ENCODE assay signal across 8 mouse cellular contexts in the genomic region with DNA sequence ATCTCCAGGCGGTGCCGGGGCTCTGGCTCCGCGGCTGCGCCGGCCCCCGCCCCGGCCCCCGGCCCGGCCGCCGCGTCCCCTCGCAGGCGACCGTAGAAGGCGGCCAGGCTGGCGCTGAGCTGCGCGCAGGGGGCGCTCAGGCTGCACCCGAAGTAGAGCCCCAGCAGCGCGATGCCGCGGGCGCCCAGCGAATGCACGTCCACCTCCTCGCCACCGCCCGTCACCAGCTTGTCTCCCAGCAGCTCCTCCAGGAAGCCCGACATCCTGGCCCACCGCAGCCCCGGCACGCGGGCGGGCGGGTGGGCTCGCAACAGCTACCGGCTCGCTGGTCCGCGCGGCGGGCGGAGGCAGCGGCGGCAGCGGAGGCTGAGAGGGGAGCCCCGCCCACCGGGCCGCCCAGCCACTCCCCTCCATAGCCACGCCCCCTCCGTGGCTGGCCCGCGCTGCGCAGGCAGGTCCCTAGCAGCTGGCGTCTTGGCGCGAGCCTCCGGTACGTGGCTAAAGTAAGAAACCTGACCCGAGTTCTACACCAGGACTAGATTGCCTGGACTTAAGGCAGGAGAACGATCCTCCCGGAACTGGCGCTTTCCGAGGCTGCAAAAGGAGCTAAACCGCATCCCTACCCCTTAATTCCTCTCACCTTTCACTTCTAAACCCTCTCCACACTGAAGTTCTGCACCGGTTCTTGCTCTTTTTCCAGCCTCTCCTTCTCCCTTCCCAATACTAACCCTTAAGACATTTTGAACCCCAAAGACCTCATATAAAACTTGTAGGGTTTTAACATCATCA. TPM values are rescaled to one million over a fixed set of nuclear protein-coding genes. Genes with fewer than 3 reads are reported as not detected.
DNase-seq lines count a peak whose midpoint lies in the region; ATAC-seq and TF ChIP-seq lines count a peak whose summit lies in the region.

A gene (minus strand): TSS at position 343 of the 789 bp plus-strand sequence.

- peak within 1 kb of the TSS; percentile 91 for H3K27ac ChIP-seq in hindbrain, embryonic 13.5 days
- peak within 1 kb of the TSS; percentile 57; the same call in 1 of the 2 replicates for H3K27ac ChIP-seq in left cerebral cortex, adult 2 months

- no peaks in the 10 kb centered on the region for H3K36me3 ChIP-seq in hindbrain, embryonic 13.5 days

- whole genome bisulfite sequencing in hindbrain, embryonic 13.5 days = under 1% methylated on average over 55 of the region's 70 CpGs

- H3K27me3 ChIP-seq in hindbrain, embryonic 13.5 days = peaks cover 2% of the 10 kb centered on the region

- ATAC-seq in hindbrain, embryonic 13.5 days (ENCODE audit: low FRiP score) = peak; percentile 90
- ATAC-seq in megakaryocyte, adult 5-6 weeks (ENCODE audit: poor library complexity, severe bottlenecking) = peak; percentile 94

- peak; percentile 86 for DNase-seq in R1 (ENCODE audit: low read depth, low spot score)
- DNase-seq in cerebellum, postnatal 10 days = peak; percentile 95 to 97
- DNase-seq in frontal cortex, postnatal 25 days (ENCODE audit: low spot score in 2 of 2) = peak; percentile 58 to 73
- peak; percentile 83 to 87 for DNase-seq in left cerebral cortex, adult 2 months (ENCODE audit: extremely low spot score in 1 of 2, low spot score in 2 of 2)
- peak; percentile 85 for DNase-seq in right cerebral cortex, adult 18-20 months
- DNase-seq in urinary bladder, postnatal 10 days (ENCODE audit: low spot score) = peak; percentile 77

- H3K4me3 ChIP-seq in hindbrain, embryonic 13.5 days = peak within 1 kb of the TSS; percentile 87
- peak within 1 kb of the TSS; percentile 62 for H3K4me3 ChIP-seq in left cerebral cortex, adult 2 months

- TF ChIP-seq CTCF in left cerebral cortex, adult 2 months (IDR thresholded peaks at IDR 0.05) = peak; percentile 23

- intact Hi-C loops in left cerebral cortex, adult 2 months (cut with DNase I) = loop anchor here (1.0 to 5.0 kb wide), 2 partner anchors 127 to 146 kb away; no protein-coding TSS in a partner anchor

- peaks cover 31% of the 10 kb centered on the region for H3K4me1 ChIP-seq in hindbrain, embryonic 13.5 days (replicated peaks)

- H3K4me2 ChIP-seq in hindbrain, embryonic 13.5 days = peak within 1 kb of the TSS; percentile 93

- H3K9me3 ChIP-seq in hindbrain, embryonic 13.5 days = no peaks in the 10 kb centered on the region

- H3K9ac ChIP-seq in hindbrain, embryonic 13.5 days = peak within 1 kb of the TSS; percentile 90

RNA-seq across cellular contexts. Expression of the gene that starts here (rescaled TPM):
- polyA plus RNA-seq in hindbrain, embryonic 13.5 days (2015; fragmentation: Nextera tagmentation; extraction: Ambion mirVana) = 30.4 and 35.6 TPM in 2 replicates
- total RNA-seq in left cerebral cortex, adult 2 months (2021) = 10 to 100 TPM; 11.2 TPM
- 9.4 and 15.1 TPM in 2 replicates for total RNA-seq in megakaryocyte, adult 5-6 weeks (2015)
- total RNA-seq in megakaryocyte, adult 5-6 weeks (2017) = 8.7 and 12.3 TPM in 2 replicates

Comparison
In these comparisons a context has a peak if more than half of its experiments do, and no peak if none do; other contexts are left out.
1. Peak in every context shown above with its lines: DNase-seq, ATAC-seq, H3K4me3 ChIP-seq and H3K27ac ChIP-seq.